Mouse (Mus musculus) adrenal gland, postnatal 14 days (tissue): ENCODE data around the gene Cntln. TPM values are rescaled to one million over a fixed set of nuclear protein-coding genes. Genes with fewer than 3 reads are reported as not detected.

Source experiments
- total RNA-seq: library from RNA; stranded (reverse); gene quantifications from 2 replicates; pipeline ENCODE4 v1.2.3, GENCODE M21; 2021

Cntln gene
- total RNA-seq, 1 experiment from 2014 or later = 13.3 TPM

Other genes starting within 250 kb of the Cntln start
- gene Bnc2, start 209.0 kb upstream of the Cntln start, total RNA-seq = 6.2 and 7.9 TPM in 2 replicates